In the genomic region with DNA sequence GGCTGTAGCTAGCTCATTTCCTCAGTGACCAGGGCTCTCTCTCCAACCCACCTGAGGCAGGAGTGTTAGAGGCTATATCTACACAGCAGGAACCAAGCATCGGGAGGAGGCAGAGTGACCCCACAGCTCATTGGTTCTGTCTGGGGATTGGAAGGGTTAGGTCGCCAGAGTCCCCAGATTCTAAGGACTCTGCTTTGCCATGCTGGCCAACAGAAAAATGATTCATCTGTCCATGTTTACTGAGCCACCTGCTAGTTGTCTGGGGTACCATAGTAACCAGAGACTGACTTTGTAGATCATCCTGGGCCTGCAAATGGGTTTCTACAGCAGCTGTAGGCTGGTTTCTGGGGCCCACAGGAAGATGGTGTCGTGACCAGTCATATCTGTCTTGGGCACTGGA, we compare ENCODE assay signal across 20 mouse cellular contexts.
DNase-seq lines count a peak whose midpoint lies in the region; ATAC-seq lines count a peak whose summit lies in the region.
"Had no signal": no experiment of that assay in that cellular context is flagged by ENCODE, and none has a peak within 500 bp of the region (broad histone marks: within the 10 kb centered on the region; RNA-seq: fewer than 3 reads in every experiment).

No protein-coding gene starts in this region.

- 65% methylated on average over 3 of the region's 3 CpGs for WGBS in hindbrain, embryonic 14.5 days
- WGBS in hindbrain, embryonic 10.5 days = 79% methylated on average over 3 of the region's 3 CpGs
- WGBS in neural tube, embryonic 13.5 days = 74% methylated on average over 3 of the region's 3 CpGs
- WGBS in neural tube, embryonic 15.5 days = 82% methylated on average over 3 of the region's 3 CpGs
- 77% methylated on average over 3 of the region's 3 CpGs for WGBS in midbrain, embryonic 16.5 days

- ATAC-seq in hindbrain, embryonic 14.5 days (ENCODE audit: low FRiP score) = no peak
- ATAC-seq in neural tube, embryonic 13.5 days (ENCODE audit: low read depth) = no peak
- no peak for ATAC-seq in neural tube, embryonic 15.5 days (ENCODE audit: low FRiP score)
- no peak for ATAC-seq in midbrain, embryonic 16.5 days
- ATAC-seq: forebrain, embryonic 13.5 days; inflammation-experienced regulatory T-cells, adult 6 months had no signal

- no peaks in the 10 kb centered on the region for H3K36me3 ChIP-seq in hindbrain, embryonic 14.5 days (replicated peaks; ENCODE audit: control insufficient read depth, insufficient read depth)
- no peaks in the 10 kb centered on the region for H3K36me3 ChIP-seq in hindbrain, embryonic 10.5 days
- H3K36me3 ChIP-seq in neural tube, embryonic 13.5 days = no peaks in the 10 kb centered on the region
- H3K36me3 ChIP-seq in neural tube, embryonic 15.5 days = no peaks in the 10 kb centered on the region
- H3K36me3 ChIP-seq in midbrain, embryonic 16.5 days (ENCODE audit: control insufficient read depth, insufficient read depth, low read length) = no peaks in the 10 kb centered on the region
- H3K36me3 ChIP-seq: embryonic facial prominence, embryonic 10.5 days; heart, embryonic 12.5 days; lung, embryonic 15.5 days had no signal

- H3K27ac ChIP-seq in hindbrain, embryonic 14.5 days = peak overlapping the region; percentile 35; the same call in 1 of the 2 replicates
- H3K27ac ChIP-seq in hindbrain, embryonic 10.5 days = no peak overlapping the region
- H3K27ac ChIP-seq in neural tube, embryonic 13.5 days (replicated peaks) = 0 out of 2 replicates have a peak overlapping the region, but pooled peaks have one; percentile 46
- no peak overlapping the region for H3K27ac ChIP-seq in neural tube, embryonic 15.5 days (replicated peaks)
- H3K27ac ChIP-seq in midbrain, embryonic 16.5 days (ENCODE audit: low read length) = peak overlapping the region; percentile 47
- H3K27ac ChIP-seq: embryonic facial prominence, embryonic 10.5 days; forebrain, embryonic 13.5 days; liver, embryonic 14.5 days; lung, embryonic 15.5 days; macrophage had no signal

- H3K4me1 ChIP-seq in hindbrain, embryonic 14.5 days (replicated peaks; ENCODE audit: control insufficient read depth, insufficient read depth, low read length) = peaks cover 28% of the 10 kb centered on the region
- peaks cover 42% of the 10 kb centered on the region for H3K4me1 ChIP-seq in hindbrain, embryonic 10.5 days (replicated peaks)
- H3K4me1 ChIP-seq in neural tube, embryonic 13.5 days (replicated peaks) = peaks cover 28% of the 10 kb centered on the region
- H3K4me1 ChIP-seq in neural tube, embryonic 15.5 days = peaks cover 30% of the 10 kb centered on the region
- H3K4me1 ChIP-seq in midbrain, embryonic 16.5 days (ENCODE audit: control insufficient read depth, insufficient read depth, low read length) = peaks cover 40% of the 10 kb centered on the region
- H3K4me1 ChIP-seq: heart, embryonic 12.5 days; lung, embryonic 15.5 days had no signal

- no peaks in the 10 kb centered on the region for H3K27me3 ChIP-seq in hindbrain, embryonic 14.5 days (ENCODE audit: control insufficient read depth, insufficient read depth, low read length)
- no peaks in the 10 kb centered on the region; the same call in none of the 2 replicates for H3K27me3 ChIP-seq in hindbrain, embryonic 10.5 days (ENCODE audit: insufficient read depth, poor library complexity, severe bottlenecking)
- H3K27me3 ChIP-seq in neural tube, embryonic 13.5 days = no peaks in the 10 kb centered on the region
- no peaks in the 10 kb centered on the region for H3K27me3 ChIP-seq in neural tube, embryonic 15.5 days (replicated peaks)
- H3K27me3 ChIP-seq in midbrain, embryonic 16.5 days (ENCODE audit: control insufficient read depth, insufficient read depth, low read depth, low read length) = no peaks in the 10 kb centered on the region
- H3K27me3 ChIP-seq: lung, embryonic 15.5 days had no signal

- H3K4me3 ChIP-seq in hindbrain, embryonic 14.5 days (replicated peaks; ENCODE audit: low read length) = no peak overlapping the region
- no peak overlapping the region for H3K4me3 ChIP-seq in hindbrain, embryonic 10.5 days
- H3K4me3 ChIP-seq in neural tube, embryonic 13.5 days = no peak overlapping the region
- no peak overlapping the region for H3K4me3 ChIP-seq in neural tube, embryonic 15.5 days (replicated peaks)
- H3K4me3 ChIP-seq in midbrain, embryonic 16.5 days (ENCODE audit: low read depth, low read length) = no peak overlapping the region
- H3K4me3 ChIP-seq: embryonic facial prominence, embryonic 10.5 days; forebrain, embryonic 13.5 days; heart, embryonic 12.5 days; lung, embryonic 15.5 days had no signal

- no peaks in the 10 kb centered on the region for H3K9me3 ChIP-seq in hindbrain, embryonic 14.5 days (ENCODE audit: control insufficient read depth, low read length)
- H3K9me3 ChIP-seq in hindbrain, embryonic 10.5 days = no peaks in the 10 kb centered on the region
- no peaks in the 10 kb centered on the region for H3K9me3 ChIP-seq in neural tube, embryonic 13.5 days
- H3K9me3 ChIP-seq in neural tube, embryonic 15.5 days (replicated peaks) = no peaks in the 10 kb centered on the region
- no peaks in the 10 kb centered on the region for H3K9me3 ChIP-seq in midbrain, embryonic 16.5 days (replicated peaks; ENCODE audit: control insufficient read depth, low read length, poor library complexity, severe bottlenecking)
- H3K9me3 ChIP-seq: embryonic facial prominence, embryonic 10.5 days; forebrain, embryonic 13.5 days; heart, embryonic 12.5 days; lung, embryonic 15.5 days had no signal

- DNase-seq in hindbrain, embryonic 14.5 days (ENCODE audit: low spot score) = no peak
- DNase-seq in hindbrain, embryonic 10.5 days (ENCODE audit: low spot score) = no peak
- DNase-seq in cerebellum, postnatal 14 days = peak; percentile 28 to 51
- DNase-seq in retina, embryonic 14.5 days (ENCODE audit: low spot score) = no peak
- no peak for DNase-seq in lung, postnatal 36 days
- DNase-seq: B cell, adult 2 months; heart, postnatal 14 days; right cerebral cortex, postnatal 14 days; thymus, adult 18-20 months; thymus, postnatal 4 days had no signal

- no peak overlapping the region for H3K9ac ChIP-seq in hindbrain, embryonic 14.5 days
- H3K9ac ChIP-seq in neural tube, embryonic 13.5 days = no peak overlapping the region
- no peak overlapping the region for H3K9ac ChIP-seq in neural tube, embryonic 15.5 days (replicated peaks)
- no peak overlapping the region for H3K9ac ChIP-seq in midbrain, embryonic 16.5 days (ENCODE audit: low read depth, low read length)
- H3K9ac ChIP-seq: forebrain, embryonic 13.5 days; heart, embryonic 12.5 days; liver, embryonic 14.5 days; lung, embryonic 15.5 days had no signal

- H3K4me2 ChIP-seq in hindbrain, embryonic 14.5 days (replicated peaks) = no peak overlapping the region
- no peak overlapping the region for H3K4me2 ChIP-seq in neural tube, embryonic 13.5 days
- H3K4me2 ChIP-seq in neural tube, embryonic 15.5 days = no peak overlapping the region
- H3K4me2 ChIP-seq in midbrain, embryonic 16.5 days (ENCODE audit: low read length) = no peak overlapping the region
- H3K4me2 ChIP-seq: forebrain, embryonic 13.5 days; heart, embryonic 12.5 days; lung, embryonic 15.5 days had no signal

Comparison
In these comparisons a context has a peak if more than half of its experiments do, and no peak if none do; other contexts are left out.
1. H3K27ac ChIP-seq: peak in hindbrain, embryonic 14.5 days (single experiment), neural tube, embryonic 13.5 days (single experiment) and midbrain, embryonic 16.5 days (single experiment); none in hindbrain, embryonic 10.5 days (single experiment) and neural tube, embryonic 15.5 days (single experiment).
2. DNase-seq: peak in cerebellum, postnatal 14 days (2 of 2); none in hindbrain, embryonic 14.5 days (single experiment), hindbrain, embryonic 10.5 days (single experiment), retina, embryonic 14.5 days (single experiment) and lung, postnatal 36 days (single experiment).